Mouse (Mus musculus) CD8-positive naive resting alpha-beta T cell, adult 2 months (primary cell): ENCODE measurements around the gene Sypl.

Experiments used
- DNase-seq, 2 experiments: peaks; one replicate each; pipeline ENCODE4 v3.0.0; 2022; ENCODE audit warnings: low read depth in 2 of 2, low spot score in 2 of 2

Gene Sypl

GRCm38 (mm10) chr12:33000402-33000801, 46.7 kb downstream of the Sypl start:
- DNase-seq: no peak

- no peak for DNase-seq
Measured at GRCm38 (mm10) chr12:33003339-33003965, 49.8 kb downstream of the Sypl start.

- no peak for DNase-seq
Measured at GRCm38 (mm10) chr12:33005858-33006257, 52.2 kb downstream of the Sypl start.

- DNase-seq: no peak
Measured at GRCm38 (mm10) chr12:33007176-33007575, 53.5 kb downstream of the Sypl start.

- DNase-seq: no peak
Measured at GRCm38 (mm10) chr12:33008305-33009110, 54.8 kb downstream of the Sypl start.

- DNase-seq: no peak
Measured at GRCm38 (mm10) chr12:33009206-33009966, 55.7 kb downstream of the Sypl start.

GRCm38 (mm10) chr12:33010026-33010425, 56.3 kb downstream of the Sypl start:
- peak; percentile 35 to 52 for DNase-seq

- DNase-seq: no peak
Measured at GRCm38 (mm10) chr12:33014050-33014796, 60.5 kb downstream of the Sypl start.

- no peak for DNase-seq
Measured at GRCm38 (mm10) chr12:33015103-33015502, 61.4 kb downstream of the Sypl start.

GRCm38 (mm10) chr12:33016824-33017705, 63.4 kb downstream of the Sypl start:
- DNase-seq: no peak

- no peak for DNase-seq
Measured at GRCm38 (mm10) chr12:33018601-33019000, 64.9 kb downstream of the Sypl start.

GRCm38 (mm10) chr12:33020011-33020410, 66.3 kb downstream of the Sypl start:
- no peak for DNase-seq

- no peak for DNase-seq
Measured at GRCm38 (mm10) chr12:33021140-33021539, 67.4 kb downstream of the Sypl start.

- DNase-seq: no peak
Measured at GRCm38 (mm10) chr12:33021751-33022150, 68.1 kb downstream of the Sypl start.

- no peak for DNase-seq
Measured at GRCm38 (mm10) chr12:33024524-33024923, 70.8 kb downstream of the Sypl start.

- peak; percentile 54 to 68 for DNase-seq
Measured at GRCm38 (mm10) chr12:33027093-33027492, 73.4 kb downstream of the Sypl start.

- DNase-seq: no peak
Measured at GRCm38 (mm10) chr12:33028109-33028691, 74.5 kb downstream of the Sypl start.

- no peak for DNase-seq
Measured at GRCm38 (mm10) chr12:33028708-33029107, 75.0 kb downstream of the Sypl start.
